ENCODE assay signal across 18 mouse cellular contexts in the genomic region with DNA sequence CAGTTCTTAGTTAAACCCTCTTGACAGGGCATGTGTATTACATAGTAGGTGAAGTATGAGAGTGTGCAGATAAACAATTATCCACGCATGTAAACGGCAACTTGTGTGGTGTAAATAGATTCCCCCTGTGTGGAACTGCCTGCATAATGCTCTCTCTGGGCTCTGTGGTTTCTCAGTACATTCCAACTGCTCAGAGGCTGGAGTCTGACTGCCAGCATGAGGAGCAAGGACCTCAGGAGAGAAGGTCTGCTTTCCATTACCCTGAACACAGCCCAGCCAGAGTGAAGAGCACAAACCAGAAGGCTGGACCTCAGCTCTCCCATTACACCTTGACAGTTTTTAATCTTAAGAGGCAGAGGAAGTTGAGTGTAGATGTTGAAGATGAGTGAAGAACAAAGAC. TPM values are rescaled to one million over a fixed set of nuclear protein-coding genes. Genes with fewer than 3 reads are reported as not detected.
DNase-seq lines count a peak whose midpoint lies in the region; ATAC-seq and TF ChIP-seq lines count a peak whose summit lies in the region.
"Had no signal": no experiment of that assay in that cellular context is flagged by ENCODE, and none has a peak within 500 bp of the region (broad histone marks: within the 10 kb centered on the region; RNA-seq: fewer than 3 reads in every experiment).

No protein-coding gene starts in this region.

- H3K4me2 ChIP-seq in intestine, embryonic 15.5 days (replicated peaks) = no peak overlapping the region
- no peak overlapping the region for H3K4me2 ChIP-seq in intestine, embryonic 16.5 days (ENCODE audit: low read depth, low read length)
- H3K4me2 ChIP-seq: heart, embryonic 13.5 days; midbrain, embryonic 15.5 days; neural tube, embryonic 15.5 days had no signal

- H3K9me3 ChIP-seq in intestine, embryonic 15.5 days = no peaks in the 10 kb centered on the region
- H3K9me3 ChIP-seq in intestine, embryonic 16.5 days (ENCODE audit: control insufficient read depth, low read length) = no peaks in the 10 kb centered on the region
- no peaks in the 10 kb centered on the region for H3K9me3 ChIP-seq in embryonic facial prominence, embryonic 10.5 days
- H3K9me3 ChIP-seq: heart, embryonic 13.5 days; midbrain, embryonic 15.5 days; neural tube, embryonic 15.5 days had no signal

- H3K27me3 ChIP-seq in intestine, embryonic 15.5 days (replicated peaks) = no peaks in the 10 kb centered on the region
- H3K27me3 ChIP-seq in intestine, embryonic 16.5 days (replicated peaks; ENCODE audit: control insufficient read depth, insufficient read depth, low read length) = no peaks in the 10 kb centered on the region
- no peaks in the 10 kb centered on the region for H3K27me3 ChIP-seq in embryonic facial prominence, embryonic 10.5 days (replicated peaks; ENCODE audit: low read depth, poor library complexity, severe bottlenecking)
- H3K27me3 ChIP-seq in heart, adult 2 months (ENCODE audit: control insufficient read depth, insufficient read depth, low read length) = no peaks in the 10 kb centered on the region
- H3K27me3 ChIP-seq: heart, embryonic 13.5 days; midbrain, embryonic 15.5 days; neural tube, embryonic 15.5 days had no signal

- 43% methylated on average over 2 of the region's 2 CpGs for WGBS in intestine, embryonic 15.5 days
- 59% methylated on average over 2 of the region's 2 CpGs for WGBS in intestine, embryonic 16.5 days
- 70% methylated on average over 2 of the region's 2 CpGs for WGBS in embryonic facial prominence, embryonic 10.5 days
- WGBS in heart, adult 2 months = 53% methylated on average over 2 of the region's 2 CpGs

- ATAC-seq in intestine, embryonic 15.5 days = peak; percentile 36; the same call in 1 of the 2 replicates
- no peak for ATAC-seq in intestine, embryonic 16.5 days
- ATAC-seq: forebrain, embryonic 16.5 days; midbrain, embryonic 15.5 days had no signal

- no peaks in the 10 kb centered on the region for H3K36me3 ChIP-seq in intestine, embryonic 15.5 days
- no peaks in the 10 kb centered on the region for H3K36me3 ChIP-seq in intestine, embryonic 16.5 days (ENCODE audit: control insufficient read depth, insufficient read depth, low read length)
- H3K36me3 ChIP-seq in embryonic facial prominence, embryonic 10.5 days (replicated peaks) = no peaks in the 10 kb centered on the region
- H3K36me3 ChIP-seq in heart, adult 2 months (ENCODE audit: control insufficient read depth, insufficient read depth, low read length) = peaks cover 3% of the 10 kb centered on the region; the same call in 1 of the 2 replicates
- H3K36me3 ChIP-seq: heart, embryonic 13.5 days; midbrain, embryonic 15.5 days; neural tube, embryonic 15.5 days had no signal

- no peak overlapping the region for H3K9ac ChIP-seq in intestine, embryonic 15.5 days
- no peak overlapping the region for H3K9ac ChIP-seq in intestine, embryonic 16.5 days (ENCODE audit: low read depth, low read length)
- no peak overlapping the region for H3K9ac ChIP-seq in heart, adult 2 months (ENCODE audit: low read depth, low read length)
- H3K9ac ChIP-seq: heart, embryonic 13.5 days; midbrain, embryonic 15.5 days; neural tube, embryonic 15.5 days had no signal

- no peak overlapping the region for H3K4me3 ChIP-seq in intestine, embryonic 15.5 days (replicated peaks)
- H3K4me3 ChIP-seq in intestine, embryonic 16.5 days (ENCODE audit: low read length) = no peak overlapping the region
- no peak overlapping the region for H3K4me3 ChIP-seq in embryonic facial prominence, embryonic 10.5 days
- no peak overlapping the region for H3K4me3 ChIP-seq in heart, adult 2 months
- H3K4me3 ChIP-seq: heart, embryonic 13.5 days; midbrain, embryonic 15.5 days; neural tube, embryonic 15.5 days had no signal

- TF ChIP-seq EP300 in heart, adult 2 months (IDR thresholded peaks at IDR 0.05; ENCODE audit: insufficient read depth, low read depth, low read length) = no peak

- H3K27ac ChIP-seq in intestine, embryonic 15.5 days = no peak overlapping the region
- no peak overlapping the region for H3K27ac ChIP-seq in intestine, embryonic 16.5 days (ENCODE audit: low read length)
- no peak overlapping the region for H3K27ac ChIP-seq in embryonic facial prominence, embryonic 10.5 days (replicated peaks)
- no peak overlapping the region for H3K27ac ChIP-seq in heart, adult 2 months
- H3K27ac ChIP-seq: heart, embryonic 13.5 days; midbrain, embryonic 15.5 days; neural tube, embryonic 15.5 days had no signal

- DNase-seq in NIH3T3 (ENCODE audit: low read depth) = peak; percentile 77
- peak; percentile 30 for DNase-seq in embryonic facial prominence, embryonic 10.5 days (ENCODE audit: low spot score)
- DNase-seq in fibroblast of lung, adult 2 months (ENCODE audit: low read depth) = peak; percentile 41
- no peak for DNase-seq in adrenal gland, adult 8-10 months
- no peak for DNase-seq in ovary, adult 18-20 months (ENCODE audit: low spot score)
- DNase-seq in heart, adult 2 months = no peak
- DNase-seq: cerebellum, adult 2 months; heart, postnatal 4 days; kidney, adult 8-10 months; liver; right cerebral cortex, postnatal 14 days; thymus, adult 2 months had no signal

- TF ChIP-seq POLR2A in heart, adult 2 months (IDR thresholded peaks at IDR 0.05; ENCODE audit: insufficient read depth, low read depth, low read length) = no peak

- no peaks in the 10 kb centered on the region for H3K79me2 ChIP-seq in heart, adult 2 months (replicated peaks; ENCODE audit: control insufficient read depth, insufficient read depth, low read length)

- intact Hi-C loops in heart, adult 2 months (cut with DNase I) = no loop called here

- TF ChIP-seq CTCF in heart, adult 2 months (IDR thresholded peaks at IDR 0.05) = no peak

- 0 out of 2 replicates have a peak, but pooled peaks cover 3% of the 10 kb centered on the region for H3K4me1 ChIP-seq in intestine, embryonic 15.5 days (replicated peaks)
- peaks cover 7% of the 10 kb centered on the region; the same call in 1 of the 2 replicates for H3K4me1 ChIP-seq in intestine, embryonic 16.5 days (ENCODE audit: control insufficient read depth, insufficient read depth, low read length)
- H3K4me1 ChIP-seq in embryonic facial prominence, embryonic 10.5 days = peaks cover 23% of the 10 kb centered on the region
- H3K4me1 ChIP-seq in heart, adult 2 months (ENCODE audit: control insufficient read depth, insufficient read depth, low read length) = peaks cover 2% of the 10 kb centered on the region
- H3K4me1 ChIP-seq: neural tube, embryonic 15.5 days had no signal

RNA-seq across cellular contexts. Expression of gene 1110051M20Rik, which starts 33.0 kb away (rescaled TPM):
- 36.3 and 38.6 TPM in 2 replicates for polyA plus RNA-seq in intestine, embryonic 15.5 days (2015; fragmentation: Nextera tagmentation; extraction: Ambion mirVana)
- polyA plus RNA-seq in intestine, embryonic 16.5 days (2015; fragmentation: Nextera tagmentation; extraction: Ambion mirVana) = 34.6 and 36.0 TPM in 2 replicates
- polyA plus RNA-seq in embryonic facial prominence, embryonic 10.5 days (2016; fragmentation: Nextera tagmentation; extraction: Ambion mirVana) = 75.3 and 76.9 TPM in 2 replicates
- total RNA-seq in adrenal gland, adult 8-10 months (2022) = 10 to 100 TPM; 17.8 to 35.6 (median 28.3) TPM
- total RNA-seq in heart, adult 2 months (2021) = 10 to 100 TPM in 1 of 2 experiments, 1 to 10 TPM in 1; 8.4 to 13.2 TPM
- 14.7 and 18.4 TPM in 2 replicates for polyA plus RNA-seq in heart, adult 2 months (2012; rRNA removed)

RNA-seq across cellular contexts. Expression of gene Lrp4, which starts 45.8 kb away (rescaled TPM):
- 8.7 and 9.2 TPM in 2 replicates for polyA plus RNA-seq in intestine, embryonic 15.5 days (2015; fragmentation: Nextera tagmentation; extraction: Ambion mirVana)
- 8.2 and 8.3 TPM in 2 replicates for polyA plus RNA-seq in intestine, embryonic 16.5 days (2015; fragmentation: Nextera tagmentation; extraction: Ambion mirVana)
- polyA plus RNA-seq in embryonic facial prominence, embryonic 10.5 days (2016; fragmentation: Nextera tagmentation; extraction: Ambion mirVana) = 8.3 and 8.4 TPM in 2 replicates
- 10 to 100 TPM in 2 of 4 experiments, 1 to 10 TPM in 2; 6.3 to 11.2 (median 9.5) TPM for total RNA-seq in adrenal gland, adult 8-10 months (2022)
- total RNA-seq in heart, adult 2 months (2021) = 10 to 100 TPM; 10.6 to 12.3 TPM
- 3.8 and 6.7 TPM in 2 replicates for polyA plus RNA-seq in heart, adult 2 months (2012; rRNA removed)

Comparison
In these comparisons a context has a peak if more than half of its experiments do, and no peak if none do; other contexts are left out.
1. DNase-seq: peak in NIH3T3 (single experiment), embryonic facial prominence, embryonic 10.5 days (single experiment) and fibroblast of lung, adult 2 months (single experiment); none in adrenal gland, adult 8-10 months (single experiment), ovary, adult 18-20 months (single experiment) and heart, adult 2 months (0 of 2).